Mouse (Mus musculus) liver, embryonic 11.5 days (tissue): ENCODE data around the gene Trim2. TPM values are rescaled to one million over a fixed set of nuclear protein-coding genes. Genes with fewer than 3 reads are reported as not detected.

ENCODE experiments used
- ATAC-seq: fragments of 200-750 bp; cut with Nextera tagmentation; replicated peaks from 2 replicates; pipeline ENCODE4 v1.8.0; 2017; ENCODE audit warnings: moderate number of reproducible peaks, mild to moderate bottlenecking, moderate TSS enrichment, moderate library complexity; ENCODE audit not compliant: low FRiP score
- DNase-seq: peaks from one replicate; pipeline ENCODE4 v3.0.0-alpha.2; 2017; ENCODE audit warnings: low spot score
- H3K27ac ChIP-seq: fragments of 300-500 bp; sonication (generic); 2 replicates; pipeline ENCODE4 v1.5.1; 2014; ENCODE audit warnings: mild to moderate bottlenecking, low read depth, low read length, control low read depth
- H3K27me3 ChIP-seq: fragments of 300-500 bp; sonication (generic); replicated peaks from 2 replicates; pipeline ENCODE4 v1.6.1; 2014; ENCODE audit warnings: low read length, mixed read lengths; ENCODE audit not compliant: control insufficient read depth, insufficient read depth
- H3K36me3 ChIP-seq: fragments of 300-500 bp; sonication (generic); 2 replicates; pipeline ENCODE4 v1.6.1; 2014; ENCODE audit warnings: mild to moderate bottlenecking, low read length, moderate library complexity, mixed read lengths; ENCODE audit not compliant: control insufficient read depth, insufficient read depth
- H3K4me1 ChIP-seq: fragments of 300-500 bp; sonication (generic); replicated peaks from 2 replicates; pipeline ENCODE4 v1.6.1; 2014; ENCODE audit warnings: low read length, mixed read lengths; ENCODE audit not compliant: control insufficient read depth, insufficient read depth
- H3K4me2 ChIP-seq: fragments of 300-500 bp; sonication (generic); 2 replicates; pipeline ENCODE4 v1.6.1; 2014; ENCODE audit warnings: mild to moderate bottlenecking, control low read depth, moderate library complexity
- H3K4me3 ChIP-seq: fragments of 300-500 bp; sonication (generic); 2 replicates; pipeline ENCODE4 v1.5.1; 2014; ENCODE audit warnings: low read depth, low read length, control low read depth
- H3K9ac ChIP-seq: fragments of 300-500 bp; sonication (generic); 2 replicates; pipeline ENCODE4 v1.6.1; 2014; ENCODE audit warnings: low read depth, low read length, control low read depth
- H3K9me3 ChIP-seq: fragments of 300-500 bp; sonication (generic); 2 replicates; pipeline ENCODE4 v1.6.1; 2016; ENCODE audit warnings: low read length, inconsistent platforms, mixed read lengths; ENCODE audit not compliant: control insufficient read depth
- WGBS: fragments of 180-500 bp; shearing (Covaris S2); extraction: QIAGEN DNeasy Blood & Tissue Kit; methylation state at CpG from one replicate; pipeline ENCODE4 v1.1.7; 2014; 5-methylcytosine and 5-hydroxymethylcytosine counted together
- polyA plus RNA-seq: library from polyadenylated mRNA; unstranded; fragments of >200 nt; fragmentation: Nextera tagmentation; extraction: Ambion mirVana; gene quantifications from 2 replicates; pipeline ENCODE4 v1.2.1, GENCODE M21; 2014

The Trim2 gene
- polyA plus RNA-seq, 1 experiment from 2014 or later: 8.2 TPM

- DNase-seq: no peak
- Histone ChIP-seq H3K36me3 (no peaks in the 10 kb centered on the region), H3K27ac (peak overlapping the region; percentile 16; the same call in 1 of the 2 replicates), H3K4me1 (peaks cover 5% of the 10 kb centered on the region; the same call in 1 of the 2 replicates), H3K4me2 (no peak overlapping the region), H3K27me3 (no peaks in the 10 kb centered on the region), H3K4me3 (no peak overlapping the region), H3K9ac (no peak overlapping the region), H3K9me3 (no peaks in the 10 kb centered on the region)
- ATAC-seq: no peak
- WGBS: 67% methylated on average over 10 of the region's 10 CpGs
Observed at GRCm38 (mm10) chr3:84235420-84236304, 71.0 kb downstream of the Trim2 start.

- DNase-seq (no peak), ATAC-seq (no peak)
- H3K36me3 ChIP-seq: no peaks in the 10 kb centered on the region
- H3K27ac ChIP-seq: no peak overlapping the region; the same call in 1 of the 2 replicates
- WGBS: 66% methylated on average over 4 of the region's 4 CpGs
- H3K9me3 ChIP-seq: no peaks in the 10 kb centered on the region
- peaks cover 5% of the 10 kb centered on the region; the same call in 1 of the 2 replicates for H3K4me1 ChIP-seq
- no peak overlapping the region for H3K9ac ChIP-seq
- no peak overlapping the region for H3K4me3 ChIP-seq
- H3K4me2 ChIP-seq: no peak overlapping the region
- no peaks in the 10 kb centered on the region for H3K27me3 ChIP-seq
Observed at GRCm38 (mm10) chr3:84234562-84234961, 72.1 kb downstream of the Trim2 start.

GRCm38 (mm10) chr3:84233663-84234415 lies 72.8 kb downstream of the Trim2 start:
- DNase-seq: no peak
- no peak for ATAC-seq
- Histone ChIP-seq H3K9me3 (no peaks in the 10 kb centered on the region), H3K36me3 (no peaks in the 10 kb centered on the region), H3K9ac (no peak overlapping the region), H3K4me3 (no peak overlapping the region), H3K4me1 (peaks cover 8% of the 10 kb centered on the region), H3K27me3 (no peaks in the 10 kb centered on the region), H3K27ac (no peak overlapping the region), H3K4me2 (no peak overlapping the region)
- WGBS: 77% methylated on average over 5 of the region's 5 CpGs

GRCm38 (mm10) chr3:84232312-84232711 lies 74.4 kb downstream of the Trim2 start:
- H3K36me3 ChIP-seq: no peaks in the 10 kb centered on the region
- H3K4me3 ChIP-seq: no peak overlapping the region
- H3K27me3 ChIP-seq: no peaks in the 10 kb centered on the region
- H3K4me1 ChIP-seq: peaks cover 8% of the 10 kb centered on the region
- DNase-seq (no peak), ATAC-seq (no peak; the same call in 1 of the 2 replicates)
- no peak overlapping the region for H3K9ac ChIP-seq
- H3K4me2 ChIP-seq: no peak overlapping the region
- no peaks in the 10 kb centered on the region for H3K9me3 ChIP-seq
- H3K27ac ChIP-seq: no peak overlapping the region
- 58% methylated on average over 6 of the region's 6 CpGs for WGBS

GRCm38 (mm10) chr3:84230988-84231387 lies 75.7 kb downstream of the Trim2 start:
- no peak overlapping the region for H3K4me2 ChIP-seq
- WGBS: 29% methylated on average over 3 of the region's 3 CpGs
- no peak for ATAC-seq
- no peak overlapping the region for H3K4me3 ChIP-seq
- H3K36me3 ChIP-seq: no peaks in the 10 kb centered on the region
- H3K9ac ChIP-seq: no peak overlapping the region
- H3K4me1 ChIP-seq: peaks cover 8% of the 10 kb centered on the region
- H3K9me3 ChIP-seq: no peaks in the 10 kb centered on the region
- DNase-seq: no peak
- no peaks in the 10 kb centered on the region for H3K27me3 ChIP-seq
- H3K27ac ChIP-seq: no peak overlapping the region

- Histone ChIP-seq H3K9ac (no peak overlapping the region), H3K36me3 (no peaks in the 10 kb centered on the region), H3K4me1 (peaks cover 8% of the 10 kb centered on the region; the same call in 1 of the 2 replicates), H3K27me3 (no peaks in the 10 kb centered on the region), H3K4me3 (peak overlapping the region; percentile 48), H3K9me3 (no peaks in the 10 kb centered on the region), H3K27ac (no peak overlapping the region), H3K4me2 (peak overlapping the region; percentile 76)
- WGBS: 11% methylated on average over 15 of the region's 15 CpGs
- DNase-seq (peak; percentile 41), ATAC-seq (no peak)
Observed at GRCm38 (mm10) chr3:84228911-84229310, 77.8 kb downstream of the Trim2 start.

- Histone ChIP-seq H3K9me3 (no peaks in the 10 kb centered on the region), H3K4me1 (peaks cover 8% of the 10 kb centered on the region; the same call in 1 of the 2 replicates), H3K27me3 (no peaks in the 10 kb centered on the region), H3K4me2 (peak overlapping the region; percentile 76), H3K27ac (no peak overlapping the region), H3K4me3 (peak overlapping the region; percentile 48), H3K36me3 (no peaks in the 10 kb centered on the region), H3K9ac (peak overlapping the region; percentile 46; the same call in 1 of the 2 replicates)
- DNase-seq (peak; percentile 82), ATAC-seq (peak; percentile 72; the same call in 1 of the 2 replicates)
- under 1% methylated on average over 18 of the region's 18 CpGs for WGBS
Observed at GRCm38 (mm10) chr3:84228203-84228870, 78.3 kb downstream of the Trim2 start.

GRCm38 (mm10) chr3:84227628-84228027 lies 79.0 kb downstream of the Trim2 start:
- H3K9ac ChIP-seq: no peak overlapping the region
- H3K4me1 ChIP-seq: peaks cover 8% of the 10 kb centered on the region; the same call in 1 of the 2 replicates
- no peaks in the 10 kb centered on the region for H3K27me3 ChIP-seq
- WGBS: 45% methylated on average over 8 of the region's 8 CpGs
- DNase-seq (no peak), ATAC-seq (no peak)
- no peak overlapping the region for H3K27ac ChIP-seq
- no peak overlapping the region for H3K4me2 ChIP-seq
- no peak overlapping the region for H3K4me3 ChIP-seq
- H3K9me3 ChIP-seq: no peaks in the 10 kb centered on the region
- no peaks in the 10 kb centered on the region for H3K36me3 ChIP-seq
